Mouse (Mus musculus): Measurements from ENCODE around the gene Polr2i. TPM values are rescaled to one million over a fixed set of nuclear protein-coding genes. Genes with fewer than 3 reads are reported as not detected.
"Not testable (repeated sequence)": the region's sequence is repeated elsewhere in the genome, so short reads cannot be mapped to it uniquely, and the experiment has no call there.

Gene Polr2i
- polyA plus RNA-seq, 1 experiment from 2014 or later: 127 TPM

DNA sequence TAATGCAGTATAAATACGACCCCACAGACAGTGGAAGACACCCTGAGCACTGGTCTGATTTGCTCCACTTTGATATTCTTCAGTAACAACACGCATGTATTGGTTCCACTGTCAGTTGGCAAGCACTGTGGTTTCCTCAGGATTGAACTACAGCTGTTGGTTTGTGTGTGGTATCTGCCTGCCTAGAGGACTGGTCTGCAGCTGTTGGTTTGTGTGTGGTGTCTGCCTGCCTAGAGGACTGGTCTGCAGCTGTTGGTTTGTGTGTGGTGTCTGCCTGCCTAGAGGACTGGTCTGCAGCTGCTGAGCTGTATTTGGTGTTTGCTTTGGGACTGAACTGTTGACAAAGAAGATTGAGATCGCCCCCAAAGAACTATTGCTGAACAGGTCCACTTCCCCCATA, 5.6 kb downstream of the Polr2i start:
- H3K27me3 ChIP-seq (ENCODE audit: insufficient read depth, poor library complexity, severe bottlenecking); DNase-seq (ENCODE audit: low spot score); H3K4me3 ChIP-seq; H3K27ac ChIP-seq; H3K9me3 ChIP-seq: not testable (repeated sequence)
- 82% methylated on average over 3 of the region's 3 CpGs for WGBS
- peaks cover 53% of the 10 kb centered on the region for H3K36me3 ChIP-seq
- peaks cover 12% of the 10 kb centered on the region for H3K4me1 ChIP-seq

DNA sequence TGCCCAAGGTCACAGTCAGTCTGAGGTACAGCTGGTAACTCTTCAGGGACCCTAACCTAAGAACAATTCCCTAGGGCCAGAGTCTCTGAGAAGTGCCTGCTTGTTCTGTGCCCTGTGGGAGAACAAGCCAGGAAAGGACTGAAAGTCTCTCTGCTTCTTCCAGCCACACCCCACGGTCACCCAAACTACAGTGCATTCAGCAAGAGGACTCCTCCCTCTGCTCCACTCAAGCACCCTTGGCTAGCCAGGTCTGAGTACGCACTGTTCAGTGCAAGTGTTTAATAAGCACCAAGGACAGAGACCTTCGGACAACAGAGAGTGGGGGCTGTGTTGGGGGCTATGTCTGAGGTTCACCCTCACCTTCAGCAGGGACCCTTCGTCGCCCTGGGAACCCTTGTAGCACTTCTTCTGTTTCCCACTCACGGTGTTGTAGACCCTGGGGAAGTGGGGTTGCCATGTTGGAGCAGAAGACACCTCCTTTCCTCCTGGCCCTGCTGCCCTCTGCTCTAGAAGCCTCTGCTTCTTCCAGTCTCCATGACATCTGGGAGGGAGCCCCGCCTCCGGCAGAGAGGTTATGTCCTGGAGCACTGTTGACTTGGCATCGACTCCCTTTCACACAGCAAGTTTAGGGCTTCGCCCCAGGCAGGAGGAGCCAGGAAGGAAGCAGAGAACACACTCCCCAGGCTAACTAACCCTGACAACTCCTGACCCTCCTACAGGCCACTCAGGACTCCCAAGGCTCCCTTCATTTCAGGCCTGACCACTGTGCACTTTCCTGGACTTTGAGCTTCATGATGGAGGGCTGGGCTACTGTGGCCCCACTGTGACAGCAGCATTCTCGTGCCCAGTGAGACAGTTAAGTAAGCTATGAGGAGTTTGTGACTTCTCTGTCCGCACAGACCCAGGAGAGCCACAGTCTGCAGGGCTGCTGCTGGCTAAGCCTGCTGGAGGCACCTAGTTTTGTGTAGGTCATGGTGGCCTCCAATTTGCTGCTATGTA, 20.5 kb downstream of the Polr2i start:
- Histone ChIP-seq H3K9me3 (no peaks in the 10 kb centered on the region), H3K4me1 (no peaks in the 10 kb centered on the region), H3K4me3 (no peak overlapping the region), H3K36me3 (peaks cover 55% of the 10 kb centered on the region), H3K27ac (no peak overlapping the region), H3K27me3 (ENCODE audit: insufficient read depth, poor library complexity, severe bottlenecking) (no peaks in the 10 kb centered on the region)
- 83% methylated on average over 12 of the region's 12 CpGs for WGBS
- no peak for DNase-seq (ENCODE audit: low spot score)

DNA sequence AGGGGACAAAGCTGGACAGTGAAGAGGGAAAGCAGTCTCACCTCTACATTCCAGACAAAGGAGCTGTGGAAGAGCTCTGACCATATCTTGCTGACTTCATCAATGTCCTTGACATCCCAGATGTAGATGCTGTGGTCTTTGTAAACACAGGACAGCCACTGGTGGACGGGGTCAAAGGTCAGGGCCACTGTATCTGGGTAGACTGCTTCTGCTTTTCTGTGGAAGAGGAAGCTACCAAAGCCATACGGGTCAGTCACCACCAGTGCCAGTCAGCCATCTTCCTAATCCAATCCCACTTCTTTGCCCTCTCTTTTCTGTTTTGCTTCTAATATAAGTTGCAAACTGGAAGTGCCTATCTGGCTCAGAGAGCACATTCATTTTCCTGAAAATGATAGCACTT, 33.3 kb downstream of the Polr2i start:
- Histone ChIP-seq H3K9me3 (no peaks in the 10 kb centered on the region), H3K27me3 (ENCODE audit: insufficient read depth, poor library complexity, severe bottlenecking) (no peaks in the 10 kb centered on the region), H3K4me3 (no peak overlapping the region), H3K27ac (no peak overlapping the region), H3K36me3 (peaks cover 66% of the 10 kb centered on the region), H3K4me1 (peaks cover 8% of the 10 kb centered on the region)
- 79% methylated on average over 2 of the region's 2 CpGs for WGBS
- no peak for DNase-seq (ENCODE audit: low spot score)

DNA sequence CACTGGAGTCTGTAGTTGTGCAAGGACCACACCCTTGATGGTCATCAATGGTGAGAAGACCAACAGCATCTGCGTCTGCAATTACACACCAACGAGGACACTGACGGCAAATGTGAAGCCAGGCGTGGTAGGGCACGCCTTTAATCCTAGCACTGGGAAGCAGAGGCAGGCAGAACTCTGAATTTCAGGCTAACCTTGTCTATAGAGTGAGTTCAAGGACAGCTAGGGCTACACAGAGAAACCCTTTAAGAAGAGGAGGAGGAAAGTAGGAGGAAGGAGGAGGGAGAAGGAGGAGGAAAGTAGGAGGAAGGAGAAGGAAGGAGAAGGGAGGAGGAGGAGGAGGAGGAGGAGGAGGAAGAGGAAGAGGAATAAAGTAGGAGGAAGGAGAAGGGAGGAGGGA, 33.8 kb downstream of the Polr2i start:
- Histone ChIP-seq H3K4me1 (peaks cover 8% of the 10 kb centered on the region), H3K27ac (no peak overlapping the region), H3K27me3 (ENCODE audit: insufficient read depth, poor library complexity, severe bottlenecking) (no peaks in the 10 kb centered on the region), H3K9me3 (no peaks in the 10 kb centered on the region), H3K36me3 (peaks cover 71% of the 10 kb centered on the region), H3K4me3 (no peak overlapping the region)
- WGBS: 91% methylated on average over 5 of the region's 5 CpGs
- DNase-seq (ENCODE audit: low spot score): no peak

DNA sequence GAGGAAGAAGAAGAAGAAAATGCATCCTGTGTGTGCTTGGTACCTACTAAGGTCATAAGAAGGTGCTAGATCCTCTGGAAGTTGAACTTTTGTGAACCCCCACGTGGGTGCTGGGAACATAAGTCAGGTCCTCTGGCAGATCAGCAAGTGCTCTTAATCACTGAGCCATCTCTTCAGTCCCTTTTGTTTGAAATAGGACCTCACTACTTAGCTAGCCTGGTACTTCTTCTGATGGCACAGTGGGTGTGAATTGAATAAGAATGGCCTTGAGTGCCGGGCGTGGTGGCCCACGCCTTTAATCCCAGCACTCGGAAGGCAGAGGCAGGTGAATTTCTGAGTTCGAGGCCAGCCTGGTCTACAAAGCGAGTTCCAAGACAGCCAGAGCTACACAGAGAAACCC, 34.2 kb downstream of the Polr2i start:
- 86% methylated on average over 7 of the region's 7 CpGs for WGBS

DNA sequence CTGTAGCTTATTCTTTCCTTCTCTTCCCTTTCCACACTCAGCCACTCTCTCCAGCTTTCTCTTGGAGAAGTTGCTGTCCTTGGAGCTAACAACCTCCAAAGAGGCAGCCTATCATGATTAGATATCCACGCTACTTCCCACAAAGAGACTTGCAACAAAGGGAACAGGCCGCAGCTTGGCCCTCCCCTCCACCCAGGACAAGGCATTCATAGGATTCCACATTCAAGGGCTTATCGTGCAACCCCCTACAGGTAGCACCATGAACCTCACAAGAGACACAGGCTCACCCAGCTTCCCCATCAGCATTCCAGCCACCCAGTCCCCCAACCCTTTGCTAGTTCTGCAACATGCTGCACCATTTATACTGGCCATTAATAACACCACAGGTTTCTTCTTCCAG, 35.0 kb downstream of the Polr2i start:
- no peaks in the 10 kb centered on the region for H3K27me3 ChIP-seq (ENCODE audit: insufficient read depth, poor library complexity, severe bottlenecking)
- WGBS: 41% methylated on average over 3 of the region's 3 CpGs
- H3K9me3 ChIP-seq: no peaks in the 10 kb centered on the region
- H3K36me3 ChIP-seq: peaks cover 71% of the 10 kb centered on the region
- peaks cover 8% of the 10 kb centered on the region for H3K4me1 ChIP-seq
- peak overlapping the region; percentile 62 for H3K27ac ChIP-seq
- no peak for DNase-seq (ENCODE audit: low spot score)
- no peak overlapping the region for H3K4me3 ChIP-seq

More for the DNA sequence above, 34.2 kb downstream of the Polr2i start:
- DNase-seq (ENCODE audit: low spot score): no peak
- no peaks in the 10 kb centered on the region for H3K9me3 ChIP-seq
- H3K4me1 ChIP-seq: peaks cover 8% of the 10 kb centered on the region
- no peak overlapping the region for H3K4me3 ChIP-seq
- no peak overlapping the region for H3K27ac ChIP-seq
- H3K27me3 ChIP-seq (ENCODE audit: insufficient read depth, poor library complexity, severe bottlenecking): no peaks in the 10 kb centered on the region
- H3K36me3 ChIP-seq: peaks cover 71% of the 10 kb centered on the region

DNA sequence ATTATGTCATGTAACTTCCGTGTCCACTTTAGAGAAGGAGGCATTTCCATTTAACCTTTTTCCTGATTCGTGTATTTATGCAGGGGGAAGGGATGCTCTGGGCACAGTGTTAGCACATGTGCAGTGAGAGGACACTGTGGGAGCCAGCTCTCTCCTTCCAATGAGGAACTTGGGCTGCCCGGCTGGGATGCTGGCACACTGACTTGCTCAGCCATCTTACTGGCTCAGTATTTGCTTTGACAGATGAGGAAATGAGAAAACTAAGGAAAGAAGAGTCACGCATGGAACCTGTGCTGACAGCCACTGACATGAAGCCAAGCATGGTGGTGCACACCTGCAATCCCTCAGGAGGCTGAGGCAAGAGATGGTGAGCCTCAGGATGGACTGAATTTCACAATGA, 37.9 kb downstream of the Polr2i start:
- H3K36me3 ChIP-seq: peaks cover 67% of the 10 kb centered on the region

DNA sequence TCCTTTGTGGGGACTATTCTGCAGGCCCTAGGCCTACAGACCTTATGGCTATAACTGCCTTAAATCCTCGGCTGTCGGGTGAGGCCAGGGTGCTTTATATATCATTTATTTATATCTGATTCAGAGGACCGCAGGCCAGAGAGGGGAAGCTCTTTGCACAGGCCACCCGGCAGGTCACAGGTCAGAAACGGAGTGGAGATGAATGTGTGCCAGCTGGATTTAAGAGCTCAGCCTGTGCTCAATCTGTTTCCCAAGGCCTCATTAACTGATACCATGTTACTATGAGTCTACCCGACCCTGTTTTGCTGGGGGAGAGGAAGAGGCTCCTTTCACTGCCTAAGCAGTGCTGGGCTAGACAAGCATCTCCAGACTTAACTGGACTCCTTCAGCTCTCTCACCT, 42.6 kb downstream of the Polr2i start:
- DNase-seq (ENCODE audit: low spot score): no peak
- H3K4me1 ChIP-seq: peaks cover 12% of the 10 kb centered on the region
- WGBS: 76% methylated on average over 6 of the region's 6 CpGs
- no peaks in the 10 kb centered on the region for H3K27me3 ChIP-seq (ENCODE audit: insufficient read depth, poor library complexity, severe bottlenecking)
- no peak overlapping the region for H3K4me3 ChIP-seq
- peaks cover 36% of the 10 kb centered on the region for H3K36me3 ChIP-seq
- no peaks in the 10 kb centered on the region for H3K9me3 ChIP-seq
- H3K27ac ChIP-seq: peak overlapping the region; percentile 65; the same call in 1 of the 2 replicates

More for the DNA sequence above, 37.9 kb downstream of the Polr2i start:
- Histone ChIP-seq H3K4me1 (peaks cover 11% of the 10 kb centered on the region), H3K4me3 (no peak overlapping the region), H3K9me3 (no peaks in the 10 kb centered on the region), H3K27me3 (ENCODE audit: insufficient read depth, poor library complexity, severe bottlenecking) (no peaks in the 10 kb centered on the region), H3K27ac (no peak overlapping the region)
- 88% methylated on average over 4 of the region's 4 CpGs for WGBS
- DNase-seq (ENCODE audit: low spot score): no peak

DNA sequence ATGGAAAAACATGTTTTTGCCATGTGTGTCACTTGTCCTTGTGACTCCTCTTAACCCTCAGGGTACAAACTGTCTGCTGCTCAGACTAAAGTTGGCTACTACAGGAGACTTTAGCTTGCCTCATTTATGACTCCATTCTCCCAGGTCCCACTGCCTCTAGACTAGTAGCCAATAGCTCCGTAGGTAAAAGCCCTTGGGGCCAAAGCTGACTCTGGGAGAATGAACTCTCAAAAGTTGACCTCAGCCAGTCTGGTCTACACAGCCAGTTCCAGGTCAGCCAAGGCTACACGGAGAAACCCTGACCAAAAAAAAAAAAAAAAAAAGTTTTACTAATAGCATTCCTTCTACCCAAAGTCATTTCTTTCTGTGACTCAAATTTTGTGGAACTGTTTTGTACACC, 47.2 kb downstream of the Polr2i start:
- no peak for DNase-seq (ENCODE audit: low spot score)
- peaks cover 20% of the 10 kb centered on the region for H3K4me1 ChIP-seq
- no peaks in the 10 kb centered on the region for H3K9me3 ChIP-seq
- H3K36me3 ChIP-seq: no peaks in the 10 kb centered on the region
- WGBS: 51% methylated on average over 2 of the region's 2 CpGs
- H3K27me3 ChIP-seq (ENCODE audit: insufficient read depth, poor library complexity, severe bottlenecking): no peaks in the 10 kb centered on the region
- H3K4me3 ChIP-seq: peak overlapping the region; percentile 90; the same call in 1 of the 2 replicates
- no peak overlapping the region for H3K27ac ChIP-seq

DNA sequence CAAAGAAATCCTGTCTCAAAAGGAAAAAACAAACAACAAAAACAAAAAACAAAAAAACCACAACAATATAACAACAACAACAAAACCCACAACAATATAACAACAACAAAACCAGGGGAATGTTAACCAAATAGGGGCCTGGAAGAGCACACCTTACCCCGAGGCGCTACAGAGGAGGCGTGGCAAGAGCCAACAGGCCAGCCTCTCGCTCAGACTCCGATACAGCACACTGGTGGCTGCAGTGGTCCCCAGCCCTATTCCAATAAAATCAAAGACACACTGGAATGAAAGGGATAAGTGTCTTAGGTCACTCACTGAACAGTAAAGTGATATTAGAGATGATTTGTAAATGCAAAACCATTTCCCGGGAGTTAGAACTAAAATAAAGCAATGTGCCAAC, 47.8 kb downstream of the Polr2i start:
- Histone ChIP-seq H3K4me3 (peak overlapping the region; percentile 90), H3K36me3 (no peaks in the 10 kb centered on the region), H3K4me1 (peaks cover 18% of the 10 kb centered on the region), H3K9me3 (no peaks in the 10 kb centered on the region), H3K27me3 (ENCODE audit: insufficient read depth, poor library complexity, severe bottlenecking) (no peaks in the 10 kb centered on the region), H3K27ac (peak overlapping the region; percentile 91)
- DNase-seq (ENCODE audit: low spot score): no peak
- under 1% methylated on average over 6 of the region's 6 CpGs for WGBS

DNA sequence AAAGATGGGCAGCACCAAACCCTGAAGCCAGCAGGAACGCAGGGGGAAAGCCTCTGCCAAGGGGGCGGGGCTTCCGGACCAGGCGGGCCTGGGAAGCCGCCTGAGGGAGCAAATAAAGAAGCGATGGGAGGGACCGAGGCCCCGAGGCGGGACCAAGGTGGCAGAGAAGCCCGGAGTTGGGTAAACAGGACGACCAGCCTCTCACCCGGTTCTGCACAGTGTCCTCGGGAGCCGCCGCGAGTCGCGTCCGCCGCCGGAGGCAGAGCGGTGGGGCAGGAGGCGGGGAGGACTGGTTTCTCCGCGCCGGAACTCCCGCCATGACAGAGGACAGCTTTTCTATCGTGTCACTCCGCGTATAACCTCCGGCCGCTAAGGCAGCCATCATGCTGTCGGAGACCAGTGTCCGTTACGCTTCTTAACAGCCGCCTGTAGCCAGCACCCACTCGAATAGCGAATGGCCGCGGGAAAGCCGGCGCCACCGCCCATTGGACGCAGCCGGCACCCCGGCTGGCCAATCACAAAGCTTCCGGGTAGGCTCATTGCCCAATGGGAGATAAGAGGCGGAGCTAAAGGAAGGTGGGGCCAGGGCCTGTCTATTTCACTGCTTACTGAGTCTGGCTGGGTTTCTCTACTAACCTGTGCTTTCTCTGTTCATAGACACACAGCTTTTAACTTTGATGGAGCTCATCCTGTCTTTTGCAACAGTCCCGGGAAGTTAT, 48.4 kb downstream of the Polr2i start, which contains the start of the genes Thap8 and Wdr62:
Gene Thap8 (plus strand): TSS at position 144 of the 719 bp plus-strand sequence.
Gene Wdr62 (minus strand): TSS at position 469 of the 719 bp plus-strand sequence.
- no peaks in the 10 kb centered on the region for H3K9me3 ChIP-seq
- H3K27ac ChIP-seq: peak within 1 kb of the TSS; percentile 91
- no peaks in the 10 kb centered on the region for H3K36me3 ChIP-seq
- WGBS: under 1% methylated on average over 49 of the region's 49 CpGs
- H3K4me3 ChIP-seq: peak within 1 kb of the TSS; percentile 90
- peak; percentile 97 for DNase-seq (ENCODE audit: low spot score)
- no peaks in the 10 kb centered on the region for H3K27me3 ChIP-seq (ENCODE audit: insufficient read depth, poor library complexity, severe bottlenecking)
- H3K4me1 ChIP-seq: peaks cover 12% of the 10 kb centered on the region

DNA sequence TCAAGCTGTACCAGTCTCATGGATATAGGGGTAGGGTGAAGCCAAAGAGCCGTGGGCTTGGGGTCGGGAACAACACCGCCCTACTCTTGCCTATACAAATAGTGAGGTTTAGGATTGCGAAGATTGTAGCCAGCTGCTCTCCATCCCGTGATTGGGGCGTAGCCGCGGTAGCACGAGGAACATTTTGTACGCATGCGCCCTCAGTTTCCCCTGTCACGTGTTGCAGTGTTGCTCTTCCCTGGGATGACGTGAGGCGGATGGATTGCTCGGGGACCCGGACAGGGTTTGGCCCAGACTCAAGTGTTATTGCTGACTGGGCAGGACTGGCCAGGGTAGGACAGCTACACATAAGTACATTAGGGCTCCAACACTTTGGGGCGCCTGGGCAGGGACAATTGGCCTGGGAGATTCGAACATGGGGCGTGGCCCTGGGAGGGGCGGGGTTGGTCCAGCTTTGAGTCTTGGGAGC, 49.0 kb downstream of the Polr2i start:
- no peaks in the 10 kb centered on the region for H3K36me3 ChIP-seq
- under 1% methylated on average over 20 of the region's 20 CpGs for whole genome bisulfite sequencing
- H3K27me3 ChIP-seq (ENCODE audit: insufficient read depth, poor library complexity, severe bottlenecking): no peaks in the 10 kb centered on the region; the same call in 1 of the 2 replicates
- DNase-seq (ENCODE audit: low spot score): peak; percentile 93
- H3K4me1 ChIP-seq: peaks cover 8% of the 10 kb centered on the region
- peak overlapping the region; percentile 91 for H3K27ac ChIP-seq
- no peaks in the 10 kb centered on the region for H3K9me3 ChIP-seq
- peak overlapping the region; percentile 90 for H3K4me3 ChIP-seq

DNA sequence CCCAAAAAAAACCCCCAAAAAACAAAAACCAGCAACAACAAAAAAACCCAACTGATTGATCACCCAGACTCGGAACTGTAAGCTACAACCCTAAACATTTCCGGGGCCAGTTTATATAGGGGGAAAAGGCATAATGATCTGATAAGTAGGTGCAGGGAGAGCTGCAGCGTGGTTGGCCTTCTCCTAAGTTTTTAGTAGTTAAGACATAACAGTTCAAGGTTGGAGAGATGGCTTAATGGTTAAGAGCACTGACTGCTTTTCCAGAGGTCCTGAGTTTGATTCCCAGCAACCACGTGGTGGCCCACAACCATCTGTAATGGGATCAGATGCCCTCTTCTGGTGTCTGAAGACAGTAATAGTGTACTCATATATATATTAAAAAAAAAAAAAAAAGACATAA, 49.8 kb downstream of the Polr2i start:
- 72% methylated on average over 4 of the region's 4 CpGs for WGBS

More for the DNA sequence above, 49.8 kb downstream of the Polr2i start:
- Histone ChIP-seq H3K9me3 (no peaks in the 10 kb centered on the region), H3K27ac (no peak overlapping the region), H3K27me3 (ENCODE audit: insufficient read depth, poor library complexity, severe bottlenecking) (peaks cover 3% of the 10 kb centered on the region; the same call in 1 of the 2 replicates), H3K4me3 (no peak overlapping the region), H3K36me3 (no peaks in the 10 kb centered on the region), H3K4me1 (peaks cover 8% of the 10 kb centered on the region)
- DNase-seq (ENCODE audit: low spot score): no peak
